Mouse (Mus musculus) stomach, postnatal 0 days (tissue): ENCODE data around the gene Sh3pxd2a. TPM values are rescaled to one million over a fixed set of nuclear protein-coding genes. Genes with fewer than 3 reads are reported as not detected.

Source experiments
- ATAC-seq: fragments of 200-750 bp; cut with Nextera tagmentation; 2 replicates; pipeline ENCODE4 v1.8.0; 2017; ENCODE audit not compliant: low FRiP score, low TSS enrichment
- DNase-seq: peaks from one replicate; pipeline ENCODE4 v3.0.0-alpha.2; 2016; ENCODE audit warnings: low spot score
- H3K27ac ChIP-seq: fragments of 300-500 bp; sonication (generic); replicated peaks from 2 replicates; pipeline ENCODE4 v1.5.1; 2014; ENCODE audit warnings: mild to moderate bottlenecking, control low read depth
- H3K27me3 ChIP-seq: fragments of 300-500 bp; sonication (generic); 2 replicates; pipeline ENCODE4 v1.6.1; 2014; ENCODE audit warnings: low read length; ENCODE audit not compliant: control insufficient read depth, insufficient read depth
- H3K36me3 ChIP-seq: fragments of 300-500 bp; sonication (generic); 2 replicates; pipeline ENCODE4 v1.6.1; 2014; ENCODE audit warnings: low read length, mixed read lengths; ENCODE audit not compliant: control insufficient read depth, insufficient read depth
- H3K4me1 ChIP-seq: fragments of 300-500 bp; sonication (generic); replicated peaks from 2 replicates; pipeline ENCODE4 v1.6.1; 2014; ENCODE audit warnings: antibody characterized with exemption; ENCODE audit not compliant: control insufficient read depth, insufficient read depth
- H3K4me2 ChIP-seq: fragments of 300-500 bp; sonication (generic); replicated peaks from 2 replicates; pipeline ENCODE4 v1.6.1; 2014; ENCODE audit warnings: low read depth, mild to moderate bottlenecking, control low read depth, moderate library complexity
- H3K4me3 ChIP-seq: fragments of 300-500 bp; sonication (generic); 2 replicates; pipeline ENCODE4 v1.5.1; 2014; ENCODE audit warnings: low read depth, low read length, control low read depth
- H3K9ac ChIP-seq: fragments of 300-500 bp; sonication (generic); 2 replicates; pipeline ENCODE4 v1.6.1; 2014; ENCODE audit warnings: mild to moderate bottlenecking, low read length, control low read depth, mixed read lengths
- H3K9me3 ChIP-seq: fragments of 300-500 bp; sonication (generic); 2 replicates; pipeline ENCODE4 v1.6.1; 2016; ENCODE audit warnings: low read length; ENCODE audit not compliant: control insufficient read depth
- CTCF ChIP-seq: IDR thresholded peaks from 2 replicates; pipeline ENCODE4 v1.5.1; 2016; ENCODE audit warnings: antibody characterized with exemption, low read depth, mild to moderate bottlenecking, moderate library complexity
- EP300 ChIP-seq: optimal IDR thresholded peaks from 2 replicates; pipeline ENCODE3; 2016; ENCODE audit warnings: antibody characterized with exemption
- WGBS: fragments of 180-500 bp; shearing (Covaris S2); extraction: QIAGEN DNeasy Blood & Tissue Kit; methylation state at CpG from one replicate; pipeline ENCODE4 v1.1.7; 2014; 5-methylcytosine and 5-hydroxymethylcytosine counted together
- polyA plus RNA-seq: library from polyadenylated mRNA; unstranded; fragments of >200 nt; fragmentation: Nextera tagmentation; extraction: Ambion mirVana; gene quantifications from 2 replicates; pipeline ENCODE4 v1.2.1, GENCODE M21; 2015

Gene Sh3pxd2a
- polyA plus RNA-seq, 1 experiment from 2014 or later: 3.7 TPM

DNA sequence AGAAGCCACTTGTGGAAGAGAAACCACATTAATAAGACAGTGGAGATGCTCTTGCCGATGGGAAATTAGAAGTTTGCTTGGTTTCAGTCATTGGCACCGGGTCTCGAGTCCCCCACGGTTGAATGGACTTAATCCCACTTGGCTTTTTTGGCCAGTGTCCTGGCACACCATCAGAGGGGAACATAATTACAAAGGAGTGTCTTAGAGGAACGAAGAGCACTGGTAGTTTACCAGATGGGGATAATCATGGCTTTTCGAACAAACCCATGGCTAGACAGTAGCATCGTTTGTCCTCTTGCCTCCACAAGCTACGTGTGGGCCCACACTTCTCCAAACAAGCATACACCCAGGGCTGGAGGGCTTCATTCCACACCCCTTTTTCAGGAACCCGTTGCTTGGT lies 33.1 kb upstream of the Sh3pxd2a start:
- TF ChIP-seq CTCF: no peak
- no peak for TF ChIP-seq EP300
- Histone ChIP-seq H3K4me2 (no peak overlapping the region), H3K27ac (no peak overlapping the region), H3K27me3 (no peaks in the 10 kb centered on the region), H3K9me3 (no peaks in the 10 kb centered on the region), H3K4me1 (no peaks in the 10 kb centered on the region), H3K4me3 (no peak overlapping the region), H3K36me3 (no peaks in the 10 kb centered on the region), H3K9ac (no peak overlapping the region)
- ATAC-seq: no peak
- no peak for DNase-seq
- WGBS: 64% methylated on average over 9 of the region's 9 CpGs

- no peak overlapping the region for H3K9ac ChIP-seq
- no peaks in the 10 kb centered on the region for H3K27me3 ChIP-seq
- TF ChIP-seq EP300: no peak
- no peak for TF ChIP-seq CTCF
- DNase-seq: no peak
- no peaks in the 10 kb centered on the region for H3K36me3 ChIP-seq
- H3K4me3 ChIP-seq: no peak overlapping the region
- no peak overlapping the region for H3K4me2 ChIP-seq
- WGBS: 70% methylated on average over 23 of the region's 23 CpGs
- H3K4me1 ChIP-seq: no peaks in the 10 kb centered on the region
- H3K27ac ChIP-seq: peak overlapping the region; percentile 40; the same call in 1 of the 2 replicates
- no peaks in the 10 kb centered on the region for H3K9me3 ChIP-seq
- no peak for ATAC-seq
Measured at GRCm38 (mm10) chr19:47493017-47493997, 29.1 kb upstream of the Sh3pxd2a start.

DNA sequence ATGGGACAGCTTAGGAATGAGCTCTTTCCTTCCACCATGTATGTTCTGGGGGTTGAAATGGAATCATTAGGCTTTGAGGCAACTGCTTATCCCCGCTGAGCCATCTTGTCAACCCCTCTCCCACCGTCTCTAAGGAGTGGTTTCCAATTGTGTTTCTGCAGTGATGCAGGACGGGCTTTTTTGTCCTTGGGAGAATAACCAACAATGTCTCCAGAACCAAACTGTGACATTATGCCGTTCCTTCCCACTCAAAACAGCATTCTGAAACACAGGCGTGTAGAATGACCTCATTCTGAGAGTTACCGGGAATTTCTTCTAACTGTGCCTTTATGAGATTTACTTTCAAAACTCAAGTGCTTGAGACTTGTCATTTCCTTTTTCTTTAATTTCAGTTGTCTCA lies 28.2 kb upstream of the Sh3pxd2a start:
- Histone ChIP-seq H3K4me1 (no peaks in the 10 kb centered on the region), H3K4me2 (no peak overlapping the region), H3K27ac (peak overlapping the region; percentile 63), H3K27me3 (no peaks in the 10 kb centered on the region), H3K9ac (no peak overlapping the region), H3K4me3 (no peak overlapping the region), H3K9me3 (no peaks in the 10 kb centered on the region), H3K36me3 (no peaks in the 10 kb centered on the region)
- ATAC-seq (no peak), DNase-seq (no peak)
- TF ChIP-seq CTCF (no peak), EP300 (no peak)
- WGBS: 74% methylated on average over 6 of the region's 6 CpGs

GRCm38 (mm10) chr19:47491853-47492252 lies 27.7 kb upstream of the Sh3pxd2a start:
- Histone ChIP-seq H3K36me3 (no peaks in the 10 kb centered on the region), H3K27me3 (no peaks in the 10 kb centered on the region), H3K27ac (no peak overlapping the region), H3K4me2 (no peak overlapping the region), H3K9me3 (no peaks in the 10 kb centered on the region), H3K9ac (no peak overlapping the region), H3K4me3 (no peak overlapping the region), H3K4me1 (no peaks in the 10 kb centered on the region)
- ATAC-seq (peak; percentile 69), DNase-seq (peak; percentile 49)
- WGBS: 40% methylated on average over 2 of the region's 2 CpGs
- TF ChIP-seq CTCF (no peak), EP300 (no peak)

- H3K9ac ChIP-seq: no peak overlapping the region
- TF ChIP-seq CTCF (peak; percentile 42), EP300 (no peak)
- H3K4me2 ChIP-seq: no peak overlapping the region
- ATAC-seq (no peak), DNase-seq (no peak)
- H3K4me1 ChIP-seq: 0 out of 2 replicates have a peak, but pooled peaks cover 2% of the 10 kb centered on the region
- no peaks in the 10 kb centered on the region for H3K9me3 ChIP-seq
- H3K4me3 ChIP-seq: no peak overlapping the region
- H3K36me3 ChIP-seq: no peaks in the 10 kb centered on the region
- 92% methylated on average over 3 of the region's 3 CpGs for WGBS
- no peaks in the 10 kb centered on the region for H3K27me3 ChIP-seq
- H3K27ac ChIP-seq: no peak overlapping the region
Measured at GRCm38 (mm10) chr19:47489233-47489632, 25.0 kb upstream of the Sh3pxd2a start.

DNA sequence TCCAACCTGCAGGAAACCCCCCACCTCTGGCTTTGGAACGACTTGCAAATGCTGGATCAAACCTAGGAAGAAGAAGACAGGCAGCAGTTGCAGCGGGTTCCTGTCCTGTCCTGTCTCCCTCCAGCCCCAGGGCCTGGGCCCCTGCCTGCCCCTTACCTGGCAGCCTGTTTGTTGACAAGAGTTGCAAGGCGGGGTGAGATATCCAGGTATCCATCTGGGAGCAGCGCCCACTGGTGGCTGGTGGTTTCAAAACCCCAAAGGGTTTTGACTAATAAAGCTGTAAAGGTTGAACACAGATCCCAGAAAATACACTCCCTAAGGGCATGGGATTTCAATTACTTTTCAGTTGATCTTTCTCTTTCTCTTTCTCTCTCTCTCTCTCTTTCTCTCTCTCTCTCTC lies 24.0 kb upstream of the Sh3pxd2a start:
- H3K4me2 ChIP-seq: no peak overlapping the region
- DNase-seq (peak; percentile 72), ATAC-seq (no peak)
- TF ChIP-seq CTCF: peak; percentile 74
- no peak for TF ChIP-seq EP300
- peak overlapping the region; percentile 53; the same call in 1 of the 2 replicates for H3K27ac ChIP-seq
- H3K9ac ChIP-seq: no peak overlapping the region
- no peaks in the 10 kb centered on the region for H3K27me3 ChIP-seq
- no peak overlapping the region for H3K4me3 ChIP-seq
- 0 out of 2 replicates have a peak, but pooled peaks cover 2% of the 10 kb centered on the region for H3K4me1 ChIP-seq
- H3K9me3 ChIP-seq: no peaks in the 10 kb centered on the region
- 25% methylated on average over 4 of the region's 4 CpGs for WGBS
- no peaks in the 10 kb centered on the region for H3K36me3 ChIP-seq
